Mouse (Mus musculus) midbrain, postnatal 0 days (tissue): ENCODE results near the gene Smyd5. TPM values are rescaled to one million over a fixed set of nuclear protein-coding genes. Genes with fewer than 3 reads are reported as not detected.

Experiments
- ATAC-seq: fragments of 200-750 bp; cut with Nextera tagmentation; 2 replicates; pipeline ENCODE4 v1.8.0; 2017; ENCODE audit warnings: moderate number of reproducible peaks, mild to moderate bottlenecking, moderate TSS enrichment, moderate library complexity; ENCODE audit not compliant: low FRiP score
- DNase-seq: peaks from one replicate; pipeline ENCODE4 v3.0.0-alpha.2; 2015; ENCODE audit warnings: low spot score
- H3K27ac ChIP-seq: fragments of 300-500 bp; sonication (generic); 2 replicates; pipeline ENCODE4 v1.5.1; 2014; ENCODE audit warnings: low read depth, mild to moderate bottlenecking, low read length, mixed read lengths
- H3K27me3 ChIP-seq: fragments of 300-500 bp; sonication (generic); 2 replicates; pipeline ENCODE4 v1.6.1; 2014; ENCODE audit warnings: low read length, control low read depth, mixed read lengths; ENCODE audit not compliant: insufficient read depth
- H3K36me3 ChIP-seq: fragments of 300-500 bp; sonication (generic); 2 replicates; pipeline ENCODE4 v1.6.1; 2014; ENCODE audit warnings: low read length, control low read depth, mixed read lengths; ENCODE audit not compliant: insufficient read depth
- H3K4me1 ChIP-seq: fragments of 300-500 bp; sonication (generic); 2 replicates; pipeline ENCODE4 v1.6.1; 2014; ENCODE audit warnings: mild to moderate bottlenecking, control low read depth, antibody characterized with exemption, low read length, mixed read lengths; ENCODE audit not compliant: insufficient read depth
- H3K4me2 ChIP-seq: fragments of 300-500 bp; sonication (generic); 2 replicates; pipeline ENCODE4 v1.6.1; 2014; ENCODE audit warnings: low read depth, mild to moderate bottlenecking, low read length, mixed read lengths; ENCODE audit not compliant: poor library complexity, severe bottlenecking
- H3K4me3 ChIP-seq: fragments of 300-500 bp; sonication (generic); 2 replicates; pipeline ENCODE4 v1.5.1; 2014; ENCODE audit warnings: low read depth, mild to moderate bottlenecking, low read length, moderate library complexity
- H3K9ac ChIP-seq: fragments of 300-500 bp; sonication (generic); replicated peaks from 2 replicates; pipeline ENCODE4 v1.6.1; 2014; ENCODE audit warnings: mild to moderate bottlenecking, low read length, moderate library complexity, mixed read lengths; ENCODE audit not compliant: poor library complexity, severe bottlenecking
- H3K9me3 ChIP-seq: fragments of 300-500 bp; sonication (generic); 2 replicates; pipeline ENCODE4 v1.6.1; 2016; ENCODE audit warnings: low read length, control low read depth
- CTCF ChIP-seq: IDR thresholded peaks from 2 replicates; pipeline ENCODE4 v1.5.1; 2016; ENCODE audit warnings: antibody characterized with exemption, mild to moderate bottlenecking
- WGBS: fragments of 180-500 bp; shearing (Covaris S2); extraction: QIAGEN DNeasy Blood & Tissue Kit; methylation state at CpG from one replicate; pipeline ENCODE4 v1.1.7; 2014; 5-methylcytosine and 5-hydroxymethylcytosine counted together
- polyA plus RNA-seq: library from polyadenylated mRNA; unstranded; fragments of >200 nt; fragmentation: Nextera tagmentation; extraction: Ambion mirVana; gene quantifications from 2 replicates; pipeline ENCODE4 v1.2.1, GENCODE M21; 2015
- total RNA-seq: library from RNA; depleted of rRNA; stranded (reverse); fragments of >200 nt; gene quantifications from 2 replicates; pipeline ENCODE4 v1.2.3, GENCODE M21; 2014

Smyd5 gene
- total and polyA plus RNA-seq, 2 experiments from 2014 or later, result 65.6 to 71.4 TPM

- H3K27me3 ChIP-seq, result no peaks in the 10 kb centered on the region
- H3K4me2 ChIP-seq, result no peak overlapping the region
- no peaks in the 10 kb centered on the region for H3K9me3 ChIP-seq
- H3K9ac ChIP-seq, result no peak overlapping the region
- ATAC-seq, result no peak
- no peak for TF ChIP-seq CTCF
- no peak overlapping the region for H3K4me3 ChIP-seq
- DNase-seq, result peak; percentile 33
- no peaks in the 10 kb centered on the region for H3K36me3 ChIP-seq
- no peak overlapping the region for H3K27ac ChIP-seq
- no peaks in the 10 kb centered on the region for H3K4me1 ChIP-seq
- 42% methylated on average over 5 of the region's 5 CpGs for WGBS
Measured at GRCm38 (mm10) chr6:85399715-85400114, 32.1 kb upstream of the Smyd5 start.

GRCm38 (mm10) chr6:85402613-85403012 is 29.2 kb upstream of the Smyd5 start:
- Histone ChIP-seq H3K9me3 (no peaks in the 10 kb centered on the region), H3K4me2 (no peak overlapping the region), H3K27me3 (peaks cover 3% of the 10 kb centered on the region), H3K4me3 (no peak overlapping the region), H3K36me3 (no peaks in the 10 kb centered on the region), H3K4me1 (no peaks in the 10 kb centered on the region), H3K27ac (no peak overlapping the region), H3K9ac (no peak overlapping the region)
- TF ChIP-seq CTCF, result no peak
- 25% methylated on average over 2 of the region's 2 CpGs for WGBS
- ATAC-seq (no peak), DNase-seq (no peak)

- H3K9me3 ChIP-seq, result no peaks in the 10 kb centered on the region
- no peak overlapping the region; the same call in 1 of the 2 replicates for H3K27ac ChIP-seq
- no peak overlapping the region for H3K4me3 ChIP-seq
- no peaks in the 10 kb centered on the region for H3K36me3 ChIP-seq
- TF ChIP-seq CTCF, result no peak
- H3K4me2 ChIP-seq, result no peak overlapping the region
- no peak for ATAC-seq
- peaks cover 7% of the 10 kb centered on the region for H3K27me3 ChIP-seq
- 51% methylated on average over 10 of the region's 10 CpGs for WGBS
- no peaks in the 10 kb centered on the region for H3K4me1 ChIP-seq
- no peak for DNase-seq
- H3K9ac ChIP-seq, result no peak overlapping the region
Measured at GRCm38 (mm10) chr6:85403039-85403438, 28.8 kb upstream of the Smyd5 start.

GRCm38 (mm10) chr6:85409003-85409402 is 22.8 kb upstream of the Smyd5 start:
- peak overlapping the region; percentile 54; the same call in 1 of the 2 replicates for H3K9ac ChIP-seq
- 3% methylated on average over 31 of the region's 31 CpGs for WGBS
- peak overlapping the region; percentile 31 for H3K4me3 ChIP-seq
- DNase-seq (peak; percentile 24), ATAC-seq (no peak)
- H3K36me3 ChIP-seq, result no peaks in the 10 kb centered on the region
- H3K4me2 ChIP-seq, result peak overlapping the region; percentile 55
- H3K27me3 ChIP-seq, result peaks cover 25% of the 10 kb centered on the region
- H3K9me3 ChIP-seq, result no peaks in the 10 kb centered on the region
- H3K27ac ChIP-seq, result no peak overlapping the region
- TF ChIP-seq CTCF, result no peak
- H3K4me1 ChIP-seq, result peaks cover 6% of the 10 kb centered on the region; the same call in 1 of the 2 replicates

- Histone ChIP-seq H3K36me3 (no peaks in the 10 kb centered on the region), H3K27me3 (peaks cover 25% of the 10 kb centered on the region), H3K4me3 (no peak overlapping the region), H3K27ac (no peak overlapping the region), H3K9ac (no peak overlapping the region), H3K9me3 (no peaks in the 10 kb centered on the region), H3K4me1 (peaks cover 6% of the 10 kb centered on the region; the same call in 1 of the 2 replicates), H3K4me2 (no peak overlapping the region)
- DNase-seq, result peak; percentile 88
- ATAC-seq, result peak; percentile 82; the same call in 1 of the 2 replicates
- TF ChIP-seq CTCF, result peak; percentile 83
- 12% methylated on average over 13 of the region's 13 CpGs for WGBS
Measured at GRCm38 (mm10) chr6:85410771-85411273, 21.0 kb upstream of the Smyd5 start.

GRCm38 (mm10) chr6:85415829-85416228 is 16.0 kb upstream of the Smyd5 start:
- 59% methylated on average over 3 of the region's 3 CpGs for WGBS
- H3K4me2 ChIP-seq, result no peak overlapping the region
- ATAC-seq, result no peak
- H3K36me3 ChIP-seq, result no peaks in the 10 kb centered on the region
- H3K4me1 ChIP-seq, result no peaks in the 10 kb centered on the region
- no peak for TF ChIP-seq CTCF
- no peaks in the 10 kb centered on the region for H3K9me3 ChIP-seq
- H3K4me3 ChIP-seq, result no peak overlapping the region
- H3K27ac ChIP-seq, result no peak overlapping the region
- no peaks in the 10 kb centered on the region for H3K27me3 ChIP-seq
- H3K9ac ChIP-seq, result no peak overlapping the region
- no peak for DNase-seq
